Mouse (Mus musculus) bone marrow macrophage, adult 2 months (primary cell): Measurements from ENCODE around the gene Cryba4.

Experiments
- CTCF ChIP-seq: IDR thresholded peaks from 2 replicates; pipeline ENCODE4 v1.5.1; 2012; ENCODE audit warnings: low read depth, mild to moderate bottlenecking, low read length, moderate library complexity
- POLR2A ChIP-seq: IDR thresholded peaks from 2 replicates; pipeline ENCODE4 v1.6.1; 2012; ENCODE audit warnings: mild to moderate bottlenecking, low read depth, low read length, borderline replicate concordance

DNA sequence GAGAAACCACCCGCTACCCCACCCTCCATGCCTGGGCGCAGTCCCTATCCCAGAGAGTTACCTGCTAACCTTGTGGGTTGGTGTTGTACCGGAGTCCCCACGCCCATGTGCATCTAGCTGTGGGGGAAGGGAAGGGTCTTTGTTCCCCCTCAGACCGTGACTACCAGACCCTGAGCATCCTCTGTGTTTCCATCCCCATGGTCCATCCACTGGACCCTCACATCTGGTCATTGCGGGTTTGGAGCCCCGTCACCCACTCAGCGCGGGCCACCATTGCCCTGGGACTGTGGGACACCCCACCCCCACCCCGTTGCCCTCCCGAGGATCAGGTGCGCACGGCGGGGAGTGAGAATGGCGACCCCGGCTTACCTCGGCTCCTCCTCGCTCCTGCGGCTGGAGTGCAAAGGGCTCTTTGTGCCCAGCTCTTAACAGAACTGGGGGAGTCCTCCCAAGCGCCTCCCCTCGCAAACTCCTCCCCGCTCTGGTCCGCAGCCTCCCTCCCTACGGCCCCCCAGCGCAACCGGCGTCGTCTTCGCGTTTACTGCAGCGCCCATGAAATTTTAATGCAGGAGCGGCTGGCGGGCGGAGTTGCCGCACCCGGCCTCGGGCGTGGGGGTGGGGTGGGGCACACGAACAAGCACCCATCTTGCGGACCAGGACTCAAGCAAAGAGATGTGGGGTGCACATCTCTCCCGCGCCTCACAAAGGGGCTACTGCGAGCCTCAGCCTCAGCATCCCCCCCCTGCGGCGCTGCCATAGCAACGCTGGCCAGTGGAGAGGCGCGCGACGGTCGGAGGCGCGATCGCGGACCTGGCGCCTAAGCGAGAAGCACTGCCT lies 23.9 kb downstream of the Cryba4 start:
- TF ChIP-seq CTCF (no peak), POLR2A (no peak)
